Mouse (Mus musculus): Measurements from ENCODE around the gene Asb8.
A peak's percentile ranks its signal among the peaks of the same experiment; 100 is the strongest.

The Asb8 gene

DNA sequence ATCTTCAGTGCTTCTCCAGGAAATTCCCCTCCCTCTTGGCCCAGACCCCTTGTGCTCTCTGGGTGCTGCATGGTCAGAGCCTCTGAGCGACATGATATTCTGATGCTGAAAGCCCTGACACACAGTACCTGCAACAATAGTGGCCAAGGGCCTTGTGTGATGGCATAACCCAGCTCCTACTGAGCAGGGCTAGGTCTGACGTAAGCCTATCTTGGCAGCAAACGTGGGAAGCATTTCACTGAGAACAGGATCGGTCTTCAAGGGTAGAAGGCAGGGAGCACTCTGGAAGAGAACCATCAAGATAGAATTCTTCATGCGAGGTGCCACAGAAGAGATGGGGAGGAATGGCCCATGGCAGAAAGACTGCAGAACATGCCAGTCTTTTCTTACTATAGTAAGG is at the start of gene Asb8:
Gene Asb8 (minus strand): TSS at position 101 of the 400 bp plus-strand sequence.
- no peak for DNase-seq (ENCODE audit: low spot score)

GRCm38 (mm10) chr15:98214130-98214529 is 48.7 kb upstream of the Asb8 start:
- DNase-seq (ENCODE audit: low spot score) = peak; percentile 16

- DNase-seq (ENCODE audit: low spot score) = peak; percentile 13
These were observed 48.0 kb upstream of the Asb8 start for GRCm38 (mm10) chr15:98213336-98213870.

GRCm38 (mm10) chr15:98209676-98210075 is 44.3 kb upstream of the Asb8 start:
- DNase-seq (ENCODE audit: low spot score) = no peak

DNA sequence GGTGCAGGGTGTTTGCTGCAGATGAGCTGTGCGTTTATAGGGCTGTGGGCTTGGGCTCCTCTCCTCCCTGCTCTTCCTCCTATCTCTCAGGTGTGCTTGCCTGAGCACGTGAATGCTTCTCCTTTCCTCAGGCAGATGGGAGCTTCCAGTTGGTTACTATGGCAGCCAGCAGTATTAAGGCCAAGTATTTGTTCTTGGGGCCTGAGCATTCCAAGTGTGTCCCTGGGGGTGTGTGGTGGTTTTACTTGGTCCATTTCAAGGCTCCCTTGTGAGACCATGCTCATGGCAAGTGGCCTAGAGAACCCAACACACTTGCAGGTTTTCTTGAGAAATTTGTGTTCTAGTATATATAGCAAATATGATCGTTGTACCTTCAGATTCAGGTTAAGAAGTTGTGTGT is 30.0 kb upstream of the Asb8 start, which contains the start of gene Olfr288:
Gene Olfr288 (minus strand): TSS at position 101 of the 400 bp plus-strand sequence.
- no peak for DNase-seq (ENCODE audit: low spot score)

DNA sequence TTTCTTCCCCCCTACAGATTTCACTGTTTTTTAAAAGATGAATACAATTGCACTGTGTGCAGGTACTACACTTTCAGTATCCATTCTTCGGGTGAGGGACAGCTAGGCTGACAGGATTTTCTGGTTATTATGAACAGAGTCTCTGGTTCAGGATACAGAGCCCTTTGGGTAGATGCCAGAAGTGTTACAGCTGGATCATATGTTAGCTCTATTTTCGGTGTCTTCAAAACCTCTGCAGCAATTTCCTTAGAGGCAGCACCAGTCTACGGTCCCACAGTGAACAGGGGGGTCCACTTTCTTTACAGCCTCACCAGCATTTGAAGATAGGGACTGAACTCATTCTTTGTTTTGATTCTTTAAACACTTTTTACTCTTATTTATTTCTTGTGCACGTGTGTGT is 19.0 kb upstream of the Asb8 start:
- DNase-seq (ENCODE audit: low spot score) = no peak

DNA sequence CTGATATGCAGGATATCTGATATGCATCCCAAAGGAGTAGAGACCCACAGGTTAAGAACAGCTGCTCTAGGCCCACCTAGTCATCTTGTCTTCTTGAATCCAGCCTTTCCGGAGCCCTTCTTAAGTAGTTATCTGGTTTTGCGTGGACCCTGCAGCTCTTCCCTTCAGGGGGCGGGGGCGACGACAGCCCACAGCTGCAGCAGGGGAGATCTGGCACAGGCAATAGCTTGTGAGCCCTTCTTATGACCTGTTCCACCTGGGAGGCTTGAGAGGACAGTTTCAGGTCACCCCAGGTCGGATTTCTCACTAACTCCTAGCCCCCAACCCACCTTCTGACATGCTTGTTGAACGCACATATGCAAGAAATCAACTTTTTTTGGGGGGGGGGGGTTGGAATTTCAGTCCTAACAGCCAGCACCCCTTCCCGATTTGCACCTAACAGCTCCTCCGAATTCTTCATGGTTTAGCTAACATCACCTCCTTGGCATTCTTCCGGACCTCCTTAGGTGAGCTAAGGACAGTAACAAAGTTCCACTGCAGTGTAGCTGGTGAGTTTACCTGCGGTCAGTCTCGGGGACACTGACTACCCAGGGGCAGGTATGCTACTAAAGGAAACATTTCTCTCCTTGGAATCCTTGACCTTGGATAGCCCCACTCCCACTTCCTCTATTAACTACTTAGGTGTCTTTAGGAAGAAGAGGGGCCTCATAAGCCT is 16.6 kb upstream of the Asb8 start:
- no peak for DNase-seq (ENCODE audit: low spot score)

GRCm38 (mm10) chr15:98181132-98181711 is 15.8 kb upstream of the Asb8 start:
- DNase-seq (ENCODE audit: low spot score) = peak; percentile 93

DNA sequence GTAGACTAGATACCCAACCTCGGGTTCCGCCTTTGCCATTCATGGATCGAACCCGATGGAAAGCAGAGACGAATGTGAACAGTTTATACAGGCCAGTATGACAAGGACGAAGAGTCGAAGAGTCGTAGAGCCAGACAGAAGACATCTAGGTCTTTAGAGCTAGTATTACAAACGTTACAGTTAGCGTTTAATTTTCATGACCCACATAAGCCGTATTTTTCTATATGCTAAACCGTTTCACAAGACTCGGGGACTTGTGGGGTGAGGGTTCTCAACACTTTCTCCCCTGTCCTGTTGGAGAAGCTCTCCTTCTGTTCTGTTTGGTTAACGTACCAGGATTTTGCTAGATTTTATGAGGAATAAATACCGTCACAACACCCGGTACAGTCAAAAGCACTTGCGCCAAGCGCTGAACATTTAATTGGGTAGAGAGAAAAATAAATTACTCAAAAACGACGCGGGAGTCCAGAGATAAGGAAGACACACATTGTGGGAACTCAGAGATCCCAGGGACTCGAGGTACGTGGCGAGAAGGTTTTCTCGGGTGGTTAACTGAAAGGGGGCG is 15.2 kb upstream of the Asb8 start:
- no peak for DNase-seq (ENCODE audit: low spot score)

DNA sequence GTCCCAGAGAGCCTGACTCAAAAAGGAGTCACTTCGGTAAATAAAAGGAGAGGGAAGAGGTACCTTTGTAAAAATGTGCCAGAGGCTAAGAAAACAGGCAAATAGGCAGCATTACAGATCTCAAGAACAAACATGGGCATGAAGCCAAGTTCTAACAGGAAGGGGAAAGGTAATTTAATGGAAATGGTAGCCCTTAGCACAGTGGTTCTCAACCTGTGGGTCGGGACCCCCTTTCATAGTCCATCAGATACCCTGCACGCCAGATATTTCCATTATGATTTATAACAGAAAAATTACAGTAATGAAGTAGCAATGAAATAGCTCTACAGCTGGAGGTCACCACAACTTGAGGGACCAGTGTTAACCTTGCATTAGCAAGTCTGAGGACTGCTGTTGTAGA is 11.9 kb upstream of the Asb8 start:
- DNase-seq (ENCODE audit: low spot score) = no peak

DNA sequence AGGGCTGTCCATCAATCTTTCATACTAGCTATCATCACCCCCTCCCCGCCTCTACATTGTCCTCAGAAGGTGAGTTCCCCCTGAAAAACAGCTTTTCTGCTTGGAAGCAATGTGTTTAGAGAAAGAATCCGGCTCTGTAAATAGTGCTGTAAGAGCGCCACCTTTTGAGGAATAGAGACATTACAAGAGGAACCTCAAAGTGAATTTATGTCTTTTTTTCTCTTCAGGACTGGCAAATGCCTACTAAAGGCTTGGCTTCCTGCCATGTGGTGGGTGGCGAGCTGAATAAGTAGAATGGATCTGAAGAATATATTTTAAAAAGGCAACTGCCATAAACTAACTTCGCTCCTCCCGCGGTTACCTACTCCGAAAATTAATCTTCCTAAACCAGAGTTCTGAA is 8.4 kb upstream of the Asb8 start:
- peak; percentile 24 for DNase-seq (ENCODE audit: low spot score)

GRCm38 (mm10) chr15:98172113-98172512 is 6.7 kb upstream of the Asb8 start:
- DNase-seq (ENCODE audit: low spot score) = no peak

DNA sequence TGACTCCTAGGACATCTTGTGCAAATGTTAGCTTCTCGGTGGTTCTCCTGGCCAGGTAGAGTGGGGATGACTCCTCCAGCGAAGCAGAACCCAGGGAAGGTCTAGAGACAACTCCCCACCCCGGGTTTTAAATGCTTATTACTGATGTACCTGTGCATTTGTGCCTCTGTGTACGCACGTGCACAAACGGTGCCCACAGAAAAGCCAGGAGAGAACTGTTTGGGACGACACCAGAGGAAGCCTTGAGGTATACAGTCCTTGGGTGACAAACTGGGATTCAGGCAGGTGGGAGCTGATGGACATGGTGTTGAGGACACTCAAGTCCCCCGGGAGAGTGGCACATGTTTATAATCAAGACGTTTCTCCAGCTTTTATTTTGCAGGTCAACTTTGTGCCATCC is 5.5 kb upstream of the Asb8 start:
- DNase-seq (ENCODE audit: low spot score) = no peak

- no peak for DNase-seq (ENCODE audit: low spot score)
These were observed 4.9 kb upstream of the Asb8 start for GRCm38 (mm10) chr15:98170365-98170764.

DNA sequence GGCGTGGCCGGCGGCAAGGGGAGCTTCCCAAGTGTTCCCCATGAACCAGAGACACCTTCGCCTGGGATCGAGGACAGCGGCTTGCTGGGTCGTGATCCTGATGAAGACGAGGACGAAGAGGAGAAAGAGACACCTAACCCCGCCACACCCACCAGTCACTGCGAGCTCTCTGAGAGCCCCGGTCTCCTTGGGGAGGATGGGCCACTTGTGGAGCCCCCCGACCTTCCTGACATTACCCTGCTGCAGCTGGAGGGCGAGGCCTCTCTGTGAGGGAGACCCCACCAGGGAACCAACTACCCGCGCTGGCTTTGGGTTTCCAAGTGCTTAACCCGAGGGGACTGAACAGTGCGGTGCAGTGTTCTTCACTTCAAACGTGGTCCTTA is 3.2 kb upstream of the Asb8 start:
- no peak for DNase-seq (ENCODE audit: low spot score)

- DNase-seq (ENCODE audit: low spot score) = peak; percentile 63
These were observed 2.5 kb upstream of the Asb8 start for GRCm38 (mm10) chr15:98167645-98168621.

- DNase-seq (ENCODE audit: low spot score) = no peak
These were observed 1.7 kb upstream of the Asb8 start, which contains the start of gene Ccdc184 for GRCm38 (mm10) chr15:98166963-98167644. Gene Ccdc184, plus strand, starts transcription at chr15:98167158.

DNA sequence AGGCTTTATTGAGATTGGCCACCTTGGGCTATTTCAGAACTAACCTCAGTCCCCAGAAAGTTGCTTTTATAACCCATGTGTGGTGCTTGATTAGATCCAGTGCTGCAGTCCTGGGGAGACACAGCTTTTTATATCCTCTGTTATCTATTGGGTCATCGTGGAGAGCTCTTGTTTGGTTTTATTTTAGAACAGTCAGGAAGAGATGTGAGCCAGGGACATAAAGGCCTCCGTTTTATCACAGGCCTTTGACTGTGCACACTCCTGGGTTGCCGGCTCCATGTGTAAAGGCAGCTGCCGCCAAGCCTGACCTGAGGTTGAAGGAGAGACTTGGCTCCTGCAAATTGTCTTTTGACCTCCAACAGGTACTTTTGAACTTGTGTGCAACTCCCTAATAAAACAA is 2.9 kb downstream of the Asb8 start:
- DNase-seq (ENCODE audit: low spot score) = no peak

DNA sequence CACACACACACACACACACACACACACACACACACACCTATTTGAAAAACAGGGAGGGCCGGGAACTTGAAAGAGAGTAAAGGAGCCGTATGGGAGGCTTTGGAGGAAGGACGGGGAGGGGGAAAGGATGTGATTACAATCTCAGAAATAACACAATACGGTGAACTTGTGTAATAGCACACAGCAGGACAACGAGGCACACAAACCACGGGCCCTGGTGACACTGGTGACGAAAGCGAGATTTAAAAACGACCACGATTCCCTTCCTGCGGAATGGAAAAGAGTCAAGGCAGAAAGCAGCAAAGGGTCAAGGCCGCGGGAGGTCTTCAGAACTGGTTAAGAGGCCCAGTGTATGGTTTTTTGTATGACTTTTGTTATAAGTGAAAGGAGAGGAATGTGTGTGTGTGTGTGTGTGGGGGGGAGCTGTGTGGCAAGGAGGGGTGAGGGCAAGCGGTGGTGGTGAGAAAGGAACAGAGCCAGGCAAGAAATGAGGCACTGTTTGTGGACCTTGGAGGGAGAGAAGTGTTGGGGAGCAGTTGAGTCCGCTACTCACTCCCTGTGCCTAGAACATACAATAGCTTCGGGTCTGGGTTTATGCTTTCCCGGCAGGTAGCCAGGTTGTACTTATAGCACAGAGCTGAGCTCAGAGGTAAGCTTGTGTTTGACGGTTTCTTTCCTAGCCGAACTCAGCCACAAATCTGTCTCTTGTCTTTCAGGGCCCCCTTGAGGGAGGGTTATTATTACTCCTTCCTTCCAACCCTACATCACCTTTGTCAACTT is 4.2 kb downstream of the Asb8 start:
- no peak for DNase-seq (ENCODE audit: low spot score)

GRCm38 (mm10) chr15:98157253-98157652 is 8.2 kb downstream of the Asb8 start:
- no peak for DNase-seq (ENCODE audit: low spot score)

DNA sequence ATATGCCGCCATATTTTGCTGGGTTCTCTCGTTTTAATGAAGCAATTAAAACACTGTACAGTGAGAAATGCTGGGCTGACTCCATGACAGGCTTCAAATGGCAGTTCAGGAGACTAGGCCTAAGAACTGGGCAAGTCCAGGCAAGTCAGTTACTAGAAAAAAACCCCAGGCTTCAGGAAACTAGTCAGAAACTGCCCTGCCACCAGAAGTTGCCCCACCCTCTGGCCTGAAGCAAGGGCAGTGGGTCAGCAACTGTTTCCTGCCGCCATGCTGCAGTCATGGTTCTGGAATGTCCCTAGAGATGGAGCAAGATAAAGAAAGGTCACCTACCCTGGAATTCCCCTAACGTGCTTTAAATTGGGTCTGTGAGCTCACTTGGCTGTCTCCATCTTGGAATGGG is 9.5 kb downstream of the Asb8 start:
- no peak for DNase-seq (ENCODE audit: low spot score)

Measured in lung, postnatal 25 days (tissue).